Mouse (Mus musculus) G1E (cell line): ENCODE data around the gene N4bp2l2. TPM values are rescaled to one million over a fixed set of nuclear protein-coding genes. Genes with fewer than 3 reads are reported as not detected.
"Not testable (repeated sequence)": the region's sequence is repeated elsewhere in the genome, so short reads cannot be mapped to it uniquely, and the experiment has no call there.

Experiments used
- ATAC-seq: 2 replicates; pipeline ENCODE4 v1.8.0; 2016; ENCODE audit warnings: mild to moderate bottlenecking; ENCODE audit not compliant: insufficient number of reproducible peaks, poor library complexity, low FRiP score, severe bottlenecking; ENCODE audit errors: extremely low read depth
- DNase-seq: peaks from one replicate; pipeline ENCODE4 v3.0.0; 2012; ENCODE audit warnings: low spot score
- H3K27me3 ChIP-seq: 2 replicates; pipeline ENCODE4 v1.6.1; 2012; ENCODE audit warnings: mild to moderate bottlenecking, low read length, inconsistent platforms; ENCODE audit not compliant: insufficient read depth
- H3K36me3 ChIP-seq: replicated peaks from 2 replicates; pipeline ENCODE3; 2012; ENCODE audit warnings: mild to moderate bottlenecking, inconsistent platforms
- H3K4me1 ChIP-seq: 2 replicates; pipeline ENCODE4 v1.6.1; 2012; ENCODE audit warnings: low read depth, low read length, inconsistent platforms, mixed read lengths; ENCODE audit not compliant: insufficient read depth
- H3K4me3 ChIP-seq: 2 replicates; pipeline ENCODE4 v1.5.1; 2012; ENCODE audit warnings: low read depth, mild to moderate bottlenecking, inconsistent platforms, low read length, moderate library complexity, mixed read lengths
- H3K9me3 ChIP-seq: replicated peaks from 2 replicates; pipeline ENCODE4 v1.6.1; 2012; ENCODE audit warnings: inconsistent platforms
- CTCF ChIP-seq: IDR thresholded peaks from 2 replicates; pipeline ENCODE4 v1.5.1; 2012; ENCODE audit warnings: low read depth, low read length, inconsistent platforms, mixed read lengths
- GATA1 ChIP-seq: IDR thresholded peaks from 2 replicates; pipeline ENCODE4 v1.6.1; 2012; ENCODE audit warnings: borderline replicate concordance, low read length, inconsistent platforms, mixed read lengths
- GATA2 ChIP-seq: IDR thresholded peaks from 2 replicates; pipeline ENCODE4 v1.6.1; 2012; ENCODE audit warnings: low read depth, low read length, inconsistent platforms, borderline replicate concordance
- POLR2AphosphoS5 ChIP-seq: IDR thresholded peaks from 2 replicates; pipeline ENCODE4 v1.6.1; 2012; ENCODE audit warnings: low read depth, low read length, inconsistent platforms; ENCODE audit not compliant: insufficient replicate concordance
- TAL1 ChIP-seq: conservative IDR thresholded peaks from 2 replicates; pipeline ENCODE4 v1.6.1; 2012; ENCODE audit warnings: low read depth, low read length, inconsistent platforms, mixed read lengths
- polyA plus RNA-seq: library from polyadenylated mRNA; stranded (reverse); fragments of >175 nt; gene quantifications from 2 replicates; pipeline ENCODE4 v1.2.3, GENCODE M21; 2012
- total RNA-seq, 2 experiments: library from RNA; stranded (forward) in 1 of 2; stranded (reverse) in 1 of 2; fragments of 200-1000 nt in 1 of 2; fragments of >200 nt in 1 of 2; fragmentation: Nextera tagmentation in 1 of 2; gene quantifications; 2 replicates each; pipeline ENCODE4 v1.2.3; 2014 to 2017

N4bp2l2 gene
- total and polyA plus RNA-seq, 3 experiments = 38.3 to 159 (median 98.3) TPM

GRCm38 (mm10) chr5:150652578-150652977 is 13.4 kb downstream of the N4bp2l2 start:
- H3K36me3 ChIP-seq = peaks cover 54% of the 10 kb centered on the region
- H3K4me3 ChIP-seq = no peak overlapping the region
- DNase-seq (no peak), ATAC-seq (no peak)
- H3K4me1 ChIP-seq = peaks cover 9% of the 10 kb centered on the region
- TF ChIP-seq TAL1 (no peak), CTCF (no peak), GATA2 (no peak), GATA1 (no peak)
- H3K9me3 ChIP-seq = no peaks in the 10 kb centered on the region
- H3K27me3 ChIP-seq = no peaks in the 10 kb centered on the region

DNA sequence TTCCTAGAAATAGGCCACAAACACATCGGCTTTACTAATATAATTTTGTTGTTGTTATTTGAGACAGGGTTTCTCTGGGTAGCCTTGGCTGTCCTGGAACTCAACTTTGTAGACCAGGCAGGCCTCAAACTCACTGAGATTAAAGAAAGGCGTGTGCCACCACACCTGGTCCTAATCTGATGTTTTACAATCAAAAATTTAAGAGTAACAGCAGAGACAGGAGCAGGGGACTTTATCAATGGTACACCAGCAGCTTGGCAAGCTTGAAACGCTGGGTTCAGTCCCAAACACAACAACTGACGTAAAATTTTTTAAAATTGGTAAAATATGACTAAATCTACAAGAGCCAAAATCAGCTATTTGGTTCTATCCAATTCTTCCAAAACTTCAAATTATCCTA is 21.1 kb downstream of the N4bp2l2 start:
- peaks cover 61% of the 10 kb centered on the region for H3K36me3 ChIP-seq
- ATAC-seq = no peak
- no peaks in the 10 kb centered on the region for H3K9me3 ChIP-seq
- DNase-seq = no peak
- no peaks in the 10 kb centered on the region for H3K27me3 ChIP-seq
- no peak overlapping the region for H3K4me3 ChIP-seq
- no peak for TF ChIP-seq TAL1
- TF ChIP-seq CTCF = no peak
- TF ChIP-seq POLR2AphosphoS5 = no peak
- TF ChIP-seq GATA1 = no peak
- TF ChIP-seq GATA2 = no peak
- peaks cover 5% of the 10 kb centered on the region; the same call in 1 of the 2 replicates for H3K4me1 ChIP-seq

- peaks cover 56% of the 10 kb centered on the region for H3K36me3 ChIP-seq
- not testable (repeated sequence) for H3K9me3 ChIP-seq, H3K4me1 ChIP-seq, ATAC-seq, H3K4me3 ChIP-seq, DNase-seq, H3K27me3 ChIP-seq
Observed at GRCm38 (mm10) chr5:150643390-150643789, 22.6 kb downstream of the N4bp2l2 start.

GRCm38 (mm10) chr5:150641440-150641839 is 24.5 kb downstream of the N4bp2l2 start:
- no peak for ATAC-seq
- DNase-seq = no peak
- Histone ChIP-seq H3K36me3 (peaks cover 63% of the 10 kb centered on the region), H3K9me3 (no peaks in the 10 kb centered on the region), H3K4me1 (peaks cover 5% of the 10 kb centered on the region; the same call in 1 of the 2 replicates), H3K27me3 (no peaks in the 10 kb centered on the region), H3K4me3 (no peak overlapping the region)
- TF ChIP-seq GATA1 (no peak), POLR2AphosphoS5 (no peak), TAL1 (no peak), GATA2 (no peak), CTCF (no peak)

GRCm38 (mm10) chr5:150629692-150630091 is 36.3 kb downstream of the N4bp2l2 start:
- Histone ChIP-seq H3K4me1 (no peaks in the 10 kb centered on the region), H3K36me3 (peaks cover 52% of the 10 kb centered on the region), H3K4me3 (no peak overlapping the region), H3K27me3 (no peaks in the 10 kb centered on the region), H3K9me3 (no peaks in the 10 kb centered on the region)
- DNase-seq (no peak), ATAC-seq (no peak)
- TF ChIP-seq CTCF = no peak
- no peak for TF ChIP-seq GATA2
- no peak for TF ChIP-seq TAL1
- TF ChIP-seq GATA1 = no peak
- TF ChIP-seq POLR2AphosphoS5 = no peak

DNA sequence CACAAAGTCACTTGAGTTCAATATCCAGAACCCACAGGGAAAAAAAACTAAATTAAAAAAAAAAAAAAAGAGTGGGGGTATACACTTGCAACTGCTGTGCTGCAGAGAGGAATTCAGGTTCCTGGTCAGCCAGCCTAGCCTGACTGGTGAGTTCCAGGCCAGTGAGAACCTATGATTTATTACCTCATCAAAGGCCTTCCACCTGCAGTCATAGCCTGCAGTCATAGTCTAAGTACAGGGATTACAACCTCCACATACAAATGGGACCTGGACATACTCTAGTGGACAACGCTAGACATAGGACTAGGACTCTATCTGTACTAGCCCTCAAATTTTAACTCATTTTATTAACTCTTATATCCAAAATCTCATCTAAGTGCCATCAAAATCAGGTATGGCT is 36.7 kb downstream of the N4bp2l2 start:
- H3K4me1 ChIP-seq = no peaks in the 10 kb centered on the region
- ATAC-seq = no peak
- no peaks in the 10 kb centered on the region for H3K9me3 ChIP-seq
- TF ChIP-seq CTCF (no peak), TAL1 (no peak), GATA1 (no peak)
- no peak overlapping the region for H3K4me3 ChIP-seq
- H3K27me3 ChIP-seq = no peaks in the 10 kb centered on the region
- peaks cover 50% of the 10 kb centered on the region for H3K36me3 ChIP-seq
- DNase-seq = no peak

DNA sequence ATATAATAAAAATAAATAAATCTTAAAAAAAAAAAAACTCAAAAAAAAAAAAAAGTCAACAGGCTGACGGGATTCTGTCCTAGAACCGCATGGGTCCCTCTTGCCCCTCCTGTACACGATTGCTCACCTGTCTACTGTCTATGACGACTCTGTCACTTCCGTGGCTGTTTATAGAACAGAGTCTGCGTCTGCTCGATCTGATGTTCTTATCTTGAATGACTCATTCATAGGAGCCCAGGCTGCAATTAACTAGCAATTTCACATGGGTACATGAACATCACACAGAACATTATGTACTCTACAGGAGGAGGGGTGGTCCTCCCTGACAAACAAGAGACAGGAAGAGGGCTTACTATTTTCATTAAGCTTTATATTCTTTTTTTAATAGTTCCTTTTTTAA is 40.5 kb downstream of the N4bp2l2 start:
- Histone ChIP-seq H3K9me3 (no peaks in the 10 kb centered on the region), H3K27me3 (no peaks in the 10 kb centered on the region), H3K36me3 (peaks cover 42% of the 10 kb centered on the region), H3K4me3 (no peak overlapping the region), H3K4me1 (no peaks in the 10 kb centered on the region; the same call in 1 of the 2 replicates)
- peak; percentile 65 for ATAC-seq
- DNase-seq = no peak
- TF ChIP-seq POLR2AphosphoS5 (no peak), TAL1 (no peak), GATA1 (no peak), GATA2 (no peak), CTCF (no peak)
